ENCODE assay signal across 7 mouse cellular contexts in genomic region chr17:14506123-14506522, GRCm38 (mm10).
"Had no signal": no experiment of that assay in that cellular context is flagged by ENCODE, and none has a peak within 500 bp of the region (broad histone marks: within the 10 kb centered on the region; RNA-seq: fewer than 3 reads in every experiment).

No protein-coding gene starts in this region.

- DNase-seq: liver, postnatal 0 days; lung, adult 2 months; lung, postnatal 14 days; right cerebral cortex, postnatal 14 days; thymus, adult 2 months; thymus, postnatal 25 days; thymus, postnatal 4 days had no signal
